Mouse (Mus musculus) common myeloid progenitor, adult 5-6 weeks (primary cell): ENCODE data around the gene Flywch2. TPM values are rescaled to one million over a fixed set of nuclear protein-coding genes. Genes with fewer than 3 reads are reported as not detected.

Source experiments
- ATAC-seq: replicated peaks from 2 replicates; pipeline ENCODE4 v1.8.0; 2016; ENCODE audit warnings: low read depth, mild to moderate bottlenecking, moderate TSS enrichment, inconsistent platforms; ENCODE audit not compliant: poor library complexity, severe bottlenecking
- total RNA-seq: library from RNA; stranded (forward); fragments of 200-1000, 187-1606 nt; gene quantifications from 2 replicates; pipeline ENCODE4 v1.2.3, GENCODE M21; 2017

Flywch2 gene
- total RNA-seq, 1 experiment from 2014 or later, result 0.46 TPM

- no peak for ATAC-seq
Observed at GRCm38 (mm10) chr17:23737493-23738445, 48.1 kb downstream of the Flywch2 start.

GRCm38 (mm10) chr17:23734341-23734740 is 51.5 kb downstream of the Flywch2 start:
- no peak for ATAC-seq

GRCm38 (mm10) chr17:23730441-23730840 is 55.4 kb downstream of the Flywch2 start:
- ATAC-seq, result no peak

Other genes with a start within 250 kb of the Flywch2 start
- 8.9 and 10.1 TPM in 2 replicates for gene Zfp213, start 221.8 kb downstream of the Flywch2 start, total RNA-seq
- gene Zfp13, start 186.6 kb downstream of the Flywch2 start, total RNA-seq, result 0.14 and 1.8 TPM in 2 replicates
- gene Zscan10, start 185.2 kb downstream of the Flywch2 start, total RNA-seq, result not detected in 2 replicates
- 0.24 TPM in 1 of 2 replicates, not detected in the other for gene Mmp25, start 140.8 kb downstream of the Flywch2 start, total RNA-seq
- not detected in 2 replicates for gene Bicdl2, start 125.6 kb downstream of the Flywch2 start, total RNA-seq
- gene Hcfc1r1, start 112.5 kb downstream of the Flywch2 start, total RNA-seq, result 19.2 and 26.9 TPM in 2 replicates
- 44.6 and 55.5 TPM in 2 replicates for gene Thoc6, start 112.2 kb downstream of the Flywch2 start, total RNA-seq
- gene Tnfrsf12a, start 108.6 kb downstream of the Flywch2 start, total RNA-seq, result 10.1 and 13.2 TPM in 2 replicates
- gene Cldn6, start 106.8 kb downstream of the Flywch2 start, total RNA-seq, result 1.3 TPM in 1 of 2 replicates, not detected in the other
- gene Cldn9, start 102.1 kb downstream of the Flywch2 start, total RNA-seq, result not detected in 2 replicates
- gene 1520401A03Rik, start 63.3 kb downstream of the Flywch2 start, total RNA-seq, result not detected in 2 replicates
- 14.3 and 28.1 TPM in 2 replicates for gene Pkmyt1, start 59.7 kb downstream of the Flywch2 start, total RNA-seq
- gene Paqr4, start 45.2 kb downstream of the Flywch2 start, total RNA-seq, result 4.4 and 5.3 TPM in 2 replicates
- gene Kremen2, start 40.2 kb downstream of the Flywch2 start, total RNA-seq, result not detected in 2 replicates
- 33.8 and 34.0 TPM in 2 replicates for gene Flywch1, start 14.5 kb downstream of the Flywch2 start, total RNA-seq
- gene Srrm2, start 4.5 kb upstream of the Flywch2 start, total RNA-seq, result 234 and 239 TPM in 2 replicates
- gene Elob, start 43.1 kb upstream of the Flywch2 start, total RNA-seq, result 96.2 and 130 TPM in 2 replicates
- gene Prss33, start 50.0 kb upstream of the Flywch2 start, total RNA-seq, result not detected in 2 replicates
- not detected in 2 replicates for gene Prss32, start 57.8 kb upstream of the Flywch2 start, total RNA-seq
- gene Prss41, start 58.1 kb upstream of the Flywch2 start, total RNA-seq, result not detected in 2 replicates
- not detected in 2 replicates for gene Prss21, start 82.0 kb upstream of the Flywch2 start, total RNA-seq
- not detected in 2 replicates for gene Dcpp1, start 94.8 kb upstream of the Flywch2 start, total RNA-seq
- not detected in 2 replicates for gene Dcpp2, start 94.8 kb upstream of the Flywch2 start, total RNA-seq
- not detected in 2 replicates for gene Dcpp3, start 131.4 kb upstream of the Flywch2 start, total RNA-seq
- gene Sbp, start 155.6 kb upstream of the Flywch2 start, total RNA-seq, result not detected in 2 replicates
- gene Sbpl, start 169.2 kb upstream of the Flywch2 start, total RNA-seq, result not detected in 2 replicates
- gene Prss30, start 194.5 kb upstream of the Flywch2 start, total RNA-seq, result not detected in 2 replicates
- not detected in 2 replicates for gene Prss22, start 212.0 kb upstream of the Flywch2 start, total RNA-seq